ENCODE assay signal across 8 mouse cellular contexts in genomic region chr19:5727701-5728100, GRCm38 (mm10). TPM values are rescaled to one million over a fixed set of nuclear protein-coding genes. Genes with fewer than 3 reads are reported as not detected.
DNase-seq lines count a peak whose midpoint lies in the region; ATAC-seq lines count a peak whose summit lies in the region.

No protein-coding gene starts in this region.

- H3K9me3 ChIP-seq in megakaryocyte, embryonic 14.5 days, result no peaks in the 10 kb centered on the region

- H3K27me3 ChIP-seq in megakaryocyte, embryonic 14.5 days (replicated peaks), result no peaks in the 10 kb centered on the region

- H3K4me3 ChIP-seq in megakaryocyte, embryonic 14.5 days (replicated peaks), result peak overlapping the region; percentile 96

- intact Hi-C loops in gastrocnemius, postnatal 14 days (cut with DNase I; ENCODE audit: low total_unique reads), result no loop called here
- intact Hi-C loops in left cerebral cortex, postnatal 10 days (cut with DNase I), result loop anchor here (2.0 to 5.0 kb wide), 2 partner anchors 17 to 50 kb away; no protein-coding TSS in a partner anchor

- peak; percentile 89 for DNase-seq in R1 (ENCODE audit: low read depth, low spot score)
- DNase-seq in gastrocnemius, postnatal 14 days, result peak; percentile 89
- DNase-seq in induced T-regulatory cell, adult 2 months (ENCODE audit: low read depth), result peak; percentile 92
- DNase-seq in left cerebral cortex, postnatal 10 days (ENCODE audit: extremely low spot score in 1 of 2, low spot score in 2 of 2), result peak; percentile 81 to 89
- DNase-seq in right cerebral cortex, adult 18-20 months, result peak; percentile 79
- peak; percentile 80 to 91 for DNase-seq in urinary bladder, adult 18-20 months (ENCODE audit: low spot score in 2 of 2)

- ATAC-seq in common myeloid progenitor, adult 5-6 weeks (replicated peaks; ENCODE audit: low read depth, poor library complexity, severe bottlenecking), result peak; percentile 13

- peaks cover 82% of the 10 kb centered on the region for H3K4me1 ChIP-seq in megakaryocyte, embryonic 14.5 days

- peaks cover 26% of the 10 kb centered on the region for H3K36me3 ChIP-seq in megakaryocyte, embryonic 14.5 days (replicated peaks; ENCODE audit: low read length)

RNA-seq across cellular contexts. Expression of gene Ehbp1l1, which starts 1.6 kb away (rescaled TPM):
- 29.8 and 31.7 TPM in 2 replicates for total RNA-seq in common myeloid progenitor, adult 5-6 weeks (2017)
- total RNA-seq in gastrocnemius, postnatal 14 days (2021), result 100 to 1,000 TPM; 246 to 269 TPM
- 10 to 100 TPM; 50.4 to 52.0 TPM for total RNA-seq in left cerebral cortex, postnatal 10 days (2021)
- polyA plus RNA-seq in megakaryocyte, embryonic 14.5 days (2012; ENCODE audit: insufficient read depth, low replicate concordance), result 203 and 207 TPM in 2 replicates

RNA-seq across cellular contexts. Expression of gene Fam89b, which starts 1.8 kb away (rescaled TPM):
- 17.8 and 35.4 TPM in 2 replicates for total RNA-seq in common myeloid progenitor, adult 5-6 weeks (2017)
- total RNA-seq in gastrocnemius, postnatal 14 days (2021), result 10 to 100 TPM; 29.6 to 32.9 TPM
- total RNA-seq in left cerebral cortex, postnatal 10 days (2021), result 10 to 100 TPM; 46.6 to 47.6 TPM
- polyA plus RNA-seq in megakaryocyte, embryonic 14.5 days (2012; ENCODE audit: insufficient read depth, low replicate concordance), result 84.3 and 173 TPM in 2 replicates

RNA-seq across cellular contexts. Expression of gene Ltbp3, which starts 13.0 kb away (rescaled TPM):
- total RNA-seq in common myeloid progenitor, adult 5-6 weeks (2017), result 11.9 and 18.1 TPM in 2 replicates
- 10 to 100 TPM; 57.0 to 66.4 TPM for total RNA-seq in gastrocnemius, postnatal 14 days (2021)
- 10 to 100 TPM; 19.9 to 21.4 TPM for total RNA-seq in left cerebral cortex, postnatal 10 days (2021)
- 1.3 and 7.9 TPM in 2 replicates for polyA plus RNA-seq in megakaryocyte, embryonic 14.5 days (2012; ENCODE audit: insufficient read depth, low replicate concordance)

RNA-seq across cellular contexts. Expression of gene Kcnk7, which starts 23.5 kb away (rescaled TPM):
- total RNA-seq in common myeloid progenitor, adult 5-6 weeks (2017), result not detected in 2 replicates
- total RNA-seq in gastrocnemius, postnatal 14 days (2021), result not detected
- not detected for total RNA-seq in left cerebral cortex, postnatal 10 days (2021)
- polyA plus RNA-seq in megakaryocyte, embryonic 14.5 days (2012; ENCODE audit: insufficient read depth, low replicate concordance), result not detected in 2 replicates

RNA-seq across cellular contexts. Expression of gene Pcnx3, which starts 39.0 kb away (rescaled TPM):
- 18.0 and 19.8 TPM in 2 replicates for total RNA-seq in common myeloid progenitor, adult 5-6 weeks (2017)
- total RNA-seq in gastrocnemius, postnatal 14 days (2021), result 10 to 100 TPM; 15.3 to 17.6 TPM
- 10 to 100 TPM; 69.0 to 82.7 TPM for total RNA-seq in left cerebral cortex, postnatal 10 days (2021)
- 161 and 607 TPM in 2 replicates for polyA plus RNA-seq in megakaryocyte, embryonic 14.5 days (2012; ENCODE audit: insufficient read depth, low replicate concordance)

Comparison
In these comparisons a context has a peak if more than half of its experiments do, and no peak if none do; other contexts are left out.
1. Peak in every context shown above with its lines: DNase-seq, ATAC-seq and H3K4me3 ChIP-seq.